Mouse (Mus musculus) MEL (cell line): ENCODE data around the gene Il17f.

Experiments used
- BHLHE40 ChIP-seq: IDR thresholded peaks from 2 replicates; pipeline ENCODE4 v1.6.1; 2012; ENCODE audit warnings: low read depth, mild to moderate bottlenecking, inconsistent platforms, low read length, improper control_type of control experiment, borderline replicate concordance
- CTCF ChIP-seq, 3 experiments: IDR thresholded peaks in 2 of 3; conservative IDR thresholded peaks in 1 of 3; 2 replicates each; pipeline ENCODE4 v1.5.1; 2011 to 2012; ENCODE audit warnings: low read length in 3 of 3, low read depth in 2 of 3, mild to moderate bottlenecking in 2 of 3, improper control_type of control experiment in 1 of 3, inconsistent platforms in 1 of 3, mixed read lengths in 1 of 3, moderate library complexity in 1 of 3; ENCODE audit not compliant: control insufficient read depth in 1 of 3, insufficient read depth in 1 of 3, poor library complexity in 1 of 3, severe bottlenecking in 1 of 3
- E2F4 ChIP-seq: IDR thresholded peaks from 2 replicates; pipeline ENCODE4 v1.6.1; 2011; ENCODE audit warnings: low read depth, low read length, improper control_type of control experiment, borderline replicate concordance
- ELF1 ChIP-seq: IDR thresholded peaks from 2 replicates; pipeline ENCODE4 v1.6.1; 2014; ENCODE audit warnings: low read depth, mild to moderate bottlenecking, inconsistent platforms, low read length, improper control_type of control experiment, moderate library complexity
- EP300 ChIP-seq, 2 experiments: IDR thresholded peaks; 2 replicates each; pipeline ENCODE4 v1.6.1; 2011; ENCODE audit warnings: improper control_type of control experiment in 2 of 2, low read length in 2 of 2, low read depth in 1 of 2, mild to moderate bottlenecking in 1 of 2
- GATA1 ChIP-seq: IDR thresholded peaks from 2 replicates; pipeline ENCODE4 v1.6.1; 2011; ENCODE audit warnings: low read depth, low read length, improper control_type of control experiment
- MYC ChIP-seq: IDR thresholded peaks from 2 replicates; pipeline ENCODE4 v1.6.1; 2011; ENCODE audit warnings: low read depth, mild to moderate bottlenecking, low read length, improper control_type of control experiment, moderate library complexity
- NRF1 ChIP-seq: IDR thresholded peaks from 2 replicates; pipeline ENCODE4 v1.6.1; 2014; ENCODE audit warnings: low read depth, mild to moderate bottlenecking, inconsistent platforms, low read length, improper control_type of control experiment, moderate library complexity; ENCODE audit not compliant: poor library complexity, insufficient read depth, severe bottlenecking
- POLR2AphosphoS5 ChIP-seq: IDR thresholded peaks from 2 replicates; pipeline ENCODE4 v1.6.1; 2012; ENCODE audit warnings: low read depth, borderline replicate concordance, mild to moderate bottlenecking, inconsistent platforms, low read length, moderate library complexity, mixed read lengths
- SMC3 ChIP-seq: IDR thresholded peaks from 2 replicates; pipeline ENCODE4 v1.6.1; 2011; ENCODE audit warnings: low read depth, low read length, improper control_type of control experiment
- TBP ChIP-seq: IDR thresholded peaks from 2 replicates; pipeline ENCODE4 v1.8.0; 2011; ENCODE audit warnings: low read depth, low read length, improper control_type of control experiment
- USF1 ChIP-seq: IDR thresholded peaks from 2 replicates; pipeline ENCODE4 v1.6.1; 2014; ENCODE audit warnings: low read depth, mild to moderate bottlenecking, inconsistent platforms, low read length, improper control_type of control experiment, moderate library complexity
- ZC3H11A ChIP-seq: IDR thresholded peaks from 2 replicates; pipeline ENCODE4 v1.6.1; 2012; ENCODE audit warnings: low read depth, mild to moderate bottlenecking, inconsistent platforms, low read length, improper control_type of control experiment
- ZMIZ1 ChIP-seq: IDR thresholded peaks from 2 replicates; pipeline ENCODE4 v1.6.1; 2012; ENCODE audit warnings: low read depth, mild to moderate bottlenecking, inconsistent platforms, low read length, improper control_type of control experiment, moderate library complexity

- TF ChIP-seq CTCF (IDR thresholded peaks at IDR 0.05 in 2 of 3, conservative IDR thresholded peaks at IDR 0.05 in 1 of 3; ENCODE audit: control insufficient read depth in 1 of 3, insufficient read depth in 1 of 3, low read depth in 2 of 3, low read length in 3 of 3, poor library complexity in 1 of 3, severe bottlenecking in 1 of 3) (no peak), GATA1 (no peak), BHLHE40 (no peak), ZC3H11A (no peak), ELF1 (no peak), E2F4 (no peak), USF1 (no peak), ZMIZ1 (no peak), EP300 (IDR thresholded peaks at IDR 0.05; ENCODE audit: low read depth in 1 of 2, low read length in 2 of 2) (no peak), POLR2AphosphoS5 (no peak), MYC (no peak), SMC3 (no peak), TBP (no peak), NRF1 (no peak)
Observed at GRCm38 (mm10) chr1:20788419-20788818, 2.0 kb downstream of the Il17f start.
